Mouse (Mus musculus) right cerebral cortex, postnatal 10 days (tissue): Measurements from ENCODE around the gene Htr2a.

Experiments
- DNase-seq, 2 experiments: peaks; one replicate each; pipeline ENCODE4 v3.0.0; 2021; ENCODE audit warnings: low spot score in 2 of 2

The Htr2a gene

DNA sequence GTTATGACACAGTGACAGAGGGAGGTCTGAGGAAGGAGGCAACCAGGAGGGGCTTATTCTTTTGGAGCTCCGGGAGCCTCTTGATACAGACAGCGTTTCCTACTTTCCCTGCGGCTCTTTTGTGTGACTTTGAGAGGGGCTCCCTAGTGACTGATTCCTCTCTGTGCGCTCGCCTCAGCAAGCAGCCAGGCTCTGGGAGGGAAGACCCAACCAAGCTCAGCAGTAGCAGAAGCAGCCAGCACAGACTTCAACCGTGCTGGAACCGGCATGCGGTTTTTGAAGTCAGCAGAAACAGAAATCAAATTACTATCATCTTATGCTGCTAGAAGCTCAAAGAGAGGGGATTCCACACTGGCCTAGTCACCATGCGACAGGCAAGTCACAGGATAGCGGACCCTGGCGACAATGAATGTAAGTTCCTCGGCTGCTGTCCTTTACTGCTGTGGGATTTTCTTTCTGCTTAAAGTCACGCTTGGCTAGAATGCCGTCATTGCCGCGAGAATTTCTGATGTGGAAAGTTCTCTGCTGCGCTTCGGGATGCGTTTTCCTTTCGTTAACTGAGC lies at the start of gene Htr2a:
Htr2a (plus strand) TSS at position 22 of the 563 bp plus-strand sequence.
- DNase-seq: peak; percentile 42 to 47

DNA sequence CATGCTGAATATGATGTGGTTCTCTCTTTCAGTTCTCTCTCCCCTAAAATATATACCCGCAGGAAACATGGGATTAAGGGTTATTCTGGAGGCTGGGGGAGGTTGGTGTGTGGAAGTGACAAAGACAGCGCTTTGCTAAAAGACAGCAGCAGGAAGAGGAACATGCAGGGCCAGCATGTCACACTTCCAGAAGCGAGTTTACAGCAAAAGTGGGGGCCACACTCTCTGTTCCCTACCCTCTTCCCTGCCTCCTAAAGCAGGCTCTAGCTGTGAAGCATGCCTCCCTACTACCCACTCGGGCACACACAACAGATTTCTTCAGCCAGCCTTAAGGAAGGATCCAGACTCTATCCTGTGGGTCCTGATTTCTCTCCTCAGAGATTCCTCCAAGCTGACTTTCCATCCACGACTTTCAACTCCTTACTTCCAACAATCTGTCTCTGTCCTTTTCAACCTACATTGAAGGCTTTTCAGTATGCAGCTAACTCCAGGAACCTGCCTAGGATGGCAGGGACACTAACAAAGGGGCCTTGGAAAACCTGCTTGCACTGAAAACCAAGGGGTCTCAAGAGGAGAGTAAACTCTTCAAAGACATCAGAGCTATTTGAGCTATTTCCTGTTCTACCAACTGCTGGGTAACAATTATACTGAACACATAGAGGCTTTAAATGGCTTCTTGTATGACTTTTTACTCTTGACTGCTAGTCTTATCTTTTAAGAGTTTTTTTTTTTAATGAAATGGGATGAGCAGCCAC lies 39.1 kb upstream of the Htr2a start:
- no peak for DNase-seq

DNA sequence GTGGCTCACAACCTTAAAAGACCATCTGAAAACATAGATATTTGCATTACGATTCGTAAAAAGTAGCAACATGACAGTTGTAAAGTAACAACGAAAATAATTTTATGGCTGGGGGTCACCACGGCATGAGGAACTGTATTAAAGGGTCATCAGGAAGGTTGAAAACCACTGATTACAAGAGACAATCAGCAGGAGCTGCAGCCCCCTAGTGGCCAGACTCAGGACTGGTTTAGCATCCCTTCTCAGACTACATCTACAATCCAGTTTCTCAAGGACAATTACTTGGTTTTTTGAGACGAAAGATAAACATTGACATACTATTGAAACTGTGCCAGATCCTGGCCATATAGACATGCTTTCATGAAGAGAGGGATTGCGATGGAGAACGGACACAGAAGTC lies 38.1 kb upstream of the Htr2a start:
- DNase-seq: peak; percentile 40 to 58

DNA sequence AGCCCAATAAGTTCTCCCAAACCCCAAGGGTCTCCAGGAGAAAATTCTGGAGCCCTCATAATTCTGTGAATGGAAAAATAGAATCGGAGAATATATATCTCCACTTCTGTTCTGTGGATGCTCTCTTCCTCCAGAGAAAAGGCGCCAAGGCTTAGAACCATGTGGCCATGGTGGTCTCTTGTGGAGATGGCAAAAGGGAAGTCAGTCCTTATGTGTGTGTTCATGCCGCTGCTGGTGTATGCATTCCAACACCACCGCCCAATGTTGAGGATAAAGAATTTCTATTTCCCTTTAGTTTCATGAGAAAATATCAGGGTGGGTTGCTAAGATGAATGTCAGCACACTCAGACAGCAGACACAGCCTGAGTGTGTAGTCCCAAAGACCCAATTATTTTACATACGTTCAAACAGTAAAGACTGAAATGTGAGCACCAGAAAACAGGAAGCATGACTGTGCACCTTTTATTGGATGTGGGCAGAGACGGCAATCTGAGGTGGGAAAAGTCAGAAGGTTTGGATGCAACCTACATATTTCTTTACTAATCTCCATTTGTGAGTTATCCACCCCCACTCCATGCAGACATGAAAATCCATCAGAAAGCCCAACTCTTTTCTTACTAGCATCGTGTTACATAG lies 37.4 kb upstream of the Htr2a start:
- no peak for DNase-seq

DNA sequence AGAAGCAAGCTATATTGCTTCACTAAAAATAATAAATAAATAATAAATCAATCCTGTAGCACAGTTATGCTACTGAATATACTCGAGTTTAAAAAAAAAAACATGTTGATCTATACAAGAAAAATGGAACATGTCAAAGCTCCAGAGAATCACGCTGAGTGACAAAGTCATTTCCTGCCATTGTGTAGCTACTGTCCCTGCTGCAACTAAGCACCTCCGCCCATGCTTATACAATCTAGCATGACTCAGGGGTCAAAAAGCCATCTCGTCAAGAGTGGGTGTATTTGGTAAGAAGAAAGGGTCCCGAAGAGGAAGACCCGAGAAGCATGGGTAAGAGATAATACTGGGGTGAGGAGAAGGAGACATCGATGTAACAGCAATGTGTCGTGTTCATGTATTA lies 29.3 kb upstream of the Htr2a start:
- DNase-seq: no peak

DNA sequence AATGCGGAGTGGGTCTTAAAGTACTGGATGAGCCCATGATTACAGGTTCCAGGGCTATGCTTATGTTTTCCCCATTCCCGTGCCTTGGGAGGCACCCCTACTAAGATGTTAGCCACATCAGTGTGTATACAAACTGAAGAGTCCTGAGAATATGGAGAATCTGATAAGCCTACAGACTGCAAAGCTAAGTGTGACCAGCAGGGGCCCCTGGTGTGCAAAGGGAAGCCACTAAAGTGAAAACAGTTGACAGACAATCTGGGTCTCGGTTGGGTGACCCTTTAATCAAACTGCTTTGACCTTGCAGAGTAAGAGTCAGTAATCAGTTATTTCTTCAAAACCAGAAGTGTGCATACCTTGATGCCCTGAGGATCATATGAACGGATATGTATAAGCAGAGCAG lies 21.8 kb upstream of the Htr2a start:
- no peak for DNase-seq

DNA sequence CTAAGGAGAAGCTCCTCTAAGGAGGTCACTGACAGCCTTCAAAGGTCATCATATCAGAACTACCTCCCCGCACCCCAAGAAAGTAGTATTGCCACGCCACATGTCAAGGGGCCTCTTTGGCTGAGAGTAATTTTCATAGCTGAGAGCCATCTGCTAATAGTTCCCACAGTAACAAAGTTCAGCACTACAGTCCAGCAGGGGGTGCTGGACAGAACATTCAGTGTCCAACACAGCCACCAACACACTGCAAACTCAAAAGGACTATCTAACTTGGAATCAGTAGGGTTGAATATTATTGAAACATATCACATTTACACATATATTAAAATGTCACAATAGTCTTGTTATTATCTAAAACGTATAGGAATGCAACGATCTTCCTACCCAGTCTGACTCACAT lies 2.6 kb upstream of the Htr2a start:
- DNase-seq: no peak

DNA sequence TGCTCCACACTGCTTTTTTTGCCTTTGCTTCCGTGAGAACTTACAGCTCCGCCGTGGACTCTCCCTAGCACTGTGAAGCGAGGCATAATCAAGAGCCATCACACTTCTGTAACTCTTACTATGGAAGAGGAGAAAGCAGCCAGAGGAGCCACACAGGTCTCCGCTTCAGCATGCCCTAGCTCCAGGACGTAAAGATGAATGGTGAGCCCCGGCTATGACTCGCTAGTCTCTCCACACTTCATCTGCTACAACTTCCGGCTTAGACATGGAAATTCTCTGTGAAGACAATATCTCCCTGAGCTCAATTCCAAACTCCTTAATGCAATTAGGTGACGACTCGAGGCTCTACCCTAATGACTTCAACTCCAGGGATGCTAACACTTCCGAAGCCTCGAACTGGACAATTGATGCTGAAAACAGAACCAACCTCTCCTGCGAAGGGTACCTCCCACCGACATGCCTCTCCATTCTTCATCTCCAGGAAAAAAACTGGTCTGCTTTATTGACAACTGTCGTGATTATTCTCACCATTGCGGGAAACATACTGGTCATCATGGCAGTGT lies 1.1 kb downstream of the Htr2a start:
- DNase-seq: peak in 1 of 2 experiments; percentile 33

DNA sequence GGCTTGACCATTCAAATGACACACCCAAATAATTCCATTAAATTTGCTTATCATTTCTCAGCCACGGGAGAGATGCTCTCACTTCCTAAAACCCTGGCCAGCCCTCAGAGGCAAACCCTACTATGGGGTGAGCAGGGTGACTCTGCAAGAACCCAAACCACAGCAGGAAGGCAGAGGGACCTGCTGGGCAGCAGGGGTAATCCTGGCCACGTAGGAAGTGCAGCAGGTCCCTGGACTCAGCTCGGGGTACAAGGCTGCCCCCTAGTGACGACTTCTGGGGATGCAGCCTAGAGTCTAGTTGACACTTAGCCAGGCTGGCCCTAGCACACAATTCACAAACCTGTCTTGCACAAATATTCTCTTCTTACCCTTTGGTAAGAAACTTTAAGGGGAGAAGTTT lies 2.7 kb downstream of the Htr2a start:
- DNase-seq: peak; percentile 85 to 87

DNA sequence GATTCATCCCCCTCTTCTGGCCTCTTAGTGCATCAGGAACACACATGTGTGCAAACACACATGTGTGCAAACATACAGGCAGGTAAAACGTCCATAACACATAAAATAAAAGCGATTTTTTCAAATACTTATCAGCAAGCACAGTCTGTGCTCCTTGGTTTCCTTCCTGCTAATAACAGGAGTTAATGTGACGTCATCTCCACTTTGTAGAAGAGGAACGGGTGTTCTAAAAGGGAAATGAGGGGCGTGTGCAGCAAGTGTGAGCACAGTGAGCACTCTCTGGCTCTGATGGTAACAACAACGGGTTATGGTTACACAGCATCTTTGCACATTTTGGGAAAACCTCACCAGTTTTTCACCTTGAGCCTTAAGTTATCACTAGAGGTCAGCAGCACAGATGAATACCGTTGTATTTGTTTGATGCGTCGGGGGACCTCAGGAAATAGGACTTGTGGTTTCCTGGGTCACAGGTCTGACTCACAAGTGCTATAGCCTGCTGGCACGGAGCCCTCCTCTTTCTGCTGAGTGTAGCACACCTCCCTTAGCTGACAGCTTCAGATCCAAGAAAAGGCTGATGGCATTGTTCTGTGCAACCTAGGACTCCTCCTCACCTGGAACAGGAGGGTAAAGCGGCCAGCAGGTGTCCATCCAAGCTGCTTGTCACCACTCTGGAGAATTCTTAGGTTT lies 5.6 kb downstream of the Htr2a start:
- DNase-seq: no peak

DNA sequence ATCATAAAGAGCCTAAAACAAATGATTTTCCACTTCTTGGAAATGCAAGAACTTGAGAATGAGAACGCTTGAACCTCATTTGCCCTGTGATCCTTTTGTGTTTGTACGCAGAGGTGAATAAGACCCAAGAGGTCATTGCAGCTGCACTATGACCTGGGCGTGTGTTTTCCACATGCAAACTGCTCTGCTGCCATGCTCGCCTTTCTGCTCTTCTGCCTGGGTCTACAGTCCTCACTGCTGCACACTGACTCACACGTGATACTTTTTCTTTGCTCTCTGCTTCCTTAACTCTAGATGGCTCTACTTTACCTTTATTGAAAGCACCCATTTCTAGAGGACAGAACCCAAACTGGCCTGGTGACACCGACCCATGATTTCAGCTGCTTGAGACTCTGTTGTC lies 9.4 kb downstream of the Htr2a start:
- DNase-seq: no peak

DNA sequence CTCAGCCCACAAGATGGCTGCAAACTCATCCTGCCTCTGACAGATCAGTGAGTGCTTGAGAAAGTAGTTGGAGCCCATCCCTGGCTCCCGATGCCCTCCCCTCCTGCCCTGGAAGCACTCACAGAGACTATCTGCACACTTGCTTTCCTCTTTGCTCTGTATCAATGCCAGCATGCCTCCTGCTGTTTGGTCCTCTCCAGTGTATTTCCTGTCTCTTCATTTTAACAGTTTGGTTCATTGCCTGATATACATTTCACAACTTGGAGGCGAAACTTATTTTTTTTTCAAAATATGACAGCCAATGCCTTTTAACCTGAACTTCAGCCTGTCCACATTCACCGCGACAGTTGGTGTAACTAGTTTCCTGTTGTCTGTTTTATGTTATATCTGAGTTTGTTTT lies 11.0 kb downstream of the Htr2a start:
- DNase-seq: no peak

DNA sequence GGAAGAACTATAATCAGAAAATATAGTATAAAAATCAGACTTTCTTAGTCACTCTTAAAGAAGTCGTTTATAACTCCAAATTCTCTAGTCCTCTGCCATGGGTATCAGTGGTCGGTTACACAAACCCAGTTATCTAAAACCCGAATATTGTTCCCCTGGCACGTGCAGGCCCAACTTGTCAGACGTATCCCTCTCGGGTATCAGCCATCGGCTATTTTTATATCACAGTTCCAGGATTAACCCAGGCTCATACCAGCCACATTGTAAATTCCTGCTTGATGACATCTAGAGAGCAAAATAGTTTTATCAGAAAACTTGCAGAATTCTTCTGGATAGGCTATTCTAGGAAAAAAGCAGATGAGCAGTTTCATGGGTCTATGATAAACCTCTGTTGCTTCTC lies 16.6 kb downstream of the Htr2a start:
- DNase-seq: no peak

DNA sequence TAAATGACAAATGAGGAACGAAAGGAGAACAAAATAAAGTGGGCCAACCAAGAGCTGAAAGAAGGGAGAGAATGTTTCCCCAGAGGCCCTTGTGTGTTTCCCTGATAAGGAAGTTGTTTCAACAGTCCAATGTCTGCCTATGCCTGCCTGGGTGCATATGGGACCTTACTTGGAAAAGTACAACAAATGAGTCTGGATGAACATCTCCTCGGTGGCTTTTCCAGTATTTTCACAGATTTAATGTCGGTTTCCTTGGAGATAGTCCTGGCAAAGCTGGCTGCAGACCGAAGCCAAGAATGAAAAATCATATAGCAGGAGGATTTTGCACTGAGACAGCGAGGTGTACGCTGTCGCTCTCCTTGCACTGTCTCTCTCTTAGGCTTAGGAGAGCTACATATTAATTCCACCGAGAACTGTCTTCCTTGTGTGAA lies 18.8 kb downstream of the Htr2a start:
- peak; percentile 63 to 71 for DNase-seq

DNA sequence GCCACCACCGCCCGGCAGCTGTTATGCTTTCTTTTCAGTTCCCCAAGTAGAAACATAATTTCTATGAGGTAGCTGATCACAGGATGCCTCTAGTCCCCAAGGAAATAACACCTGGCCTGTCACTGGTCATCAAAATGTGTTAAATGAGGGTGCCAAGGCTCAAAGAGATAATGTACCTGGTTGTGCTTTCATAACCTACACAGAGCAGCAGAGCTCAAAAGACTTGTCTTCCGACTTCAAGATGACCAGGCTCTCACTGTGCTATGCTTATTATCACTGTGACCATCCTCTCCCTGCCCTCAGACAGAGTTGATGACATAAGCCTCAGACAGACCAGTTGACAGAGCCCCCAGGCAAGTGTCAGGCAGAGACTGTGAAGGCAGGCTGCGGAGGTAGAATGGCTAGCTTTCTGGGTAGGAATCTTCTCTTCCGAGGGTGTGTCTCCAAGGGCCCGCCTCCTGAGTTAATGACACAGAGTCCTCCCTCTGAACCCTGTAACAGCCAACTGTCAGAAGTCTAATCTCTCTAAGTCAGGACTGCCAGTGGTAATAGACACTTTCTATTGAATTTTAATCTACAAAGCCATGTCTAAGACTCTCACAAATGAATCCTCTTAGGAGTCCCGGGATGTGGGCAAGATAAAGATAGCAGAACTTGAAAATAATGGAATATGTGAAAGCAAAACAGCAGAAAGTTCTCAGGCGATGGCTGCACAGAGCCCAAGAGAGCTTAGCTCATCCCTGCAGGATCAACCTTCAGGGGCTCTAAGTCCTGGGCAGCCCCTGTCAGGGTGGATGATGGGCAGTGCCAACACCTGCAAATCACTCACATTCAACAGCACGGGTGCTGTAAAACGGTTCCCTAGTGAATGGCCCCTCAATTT lies 31.7 kb downstream of the Htr2a start:
- DNase-seq: no peak

DNA sequence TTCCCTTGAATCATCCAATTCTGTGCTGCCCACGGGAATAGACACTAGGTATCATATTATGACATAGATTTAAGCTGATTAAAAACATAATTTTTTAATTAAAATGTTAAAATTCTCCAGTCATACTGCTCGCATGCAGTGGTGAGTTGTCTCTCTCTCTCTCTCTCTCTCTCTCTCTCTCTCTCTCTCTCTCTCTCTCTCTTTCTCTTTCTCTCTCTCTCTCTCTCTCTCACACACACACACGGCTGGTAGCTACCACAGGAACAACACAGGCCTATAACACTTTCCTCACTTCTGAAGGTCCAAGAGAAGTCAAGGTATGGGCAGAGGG lies 32.3 kb downstream of the Htr2a start:
- DNase-seq: no peak

DNA sequence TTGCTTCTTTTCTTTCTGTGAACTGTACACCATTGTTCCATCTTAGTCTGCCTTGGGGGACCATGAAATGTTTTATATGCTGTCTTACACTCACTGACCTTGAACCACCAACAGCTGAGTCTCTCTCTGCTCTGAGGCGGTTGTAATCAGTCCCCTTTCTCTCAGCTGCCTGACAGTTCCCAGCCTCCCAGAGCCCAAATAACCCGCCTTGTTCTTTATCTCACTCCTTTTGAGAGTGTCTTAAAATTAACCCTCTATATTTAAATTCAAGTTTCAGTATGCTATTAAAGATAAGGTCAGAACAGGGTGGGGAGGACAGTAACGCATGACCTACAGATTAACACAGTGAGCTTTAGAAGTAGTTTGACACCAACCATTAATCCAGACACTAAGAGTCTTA lies 32.9 kb downstream of the Htr2a start:
- DNase-seq: no peak

DNA sequence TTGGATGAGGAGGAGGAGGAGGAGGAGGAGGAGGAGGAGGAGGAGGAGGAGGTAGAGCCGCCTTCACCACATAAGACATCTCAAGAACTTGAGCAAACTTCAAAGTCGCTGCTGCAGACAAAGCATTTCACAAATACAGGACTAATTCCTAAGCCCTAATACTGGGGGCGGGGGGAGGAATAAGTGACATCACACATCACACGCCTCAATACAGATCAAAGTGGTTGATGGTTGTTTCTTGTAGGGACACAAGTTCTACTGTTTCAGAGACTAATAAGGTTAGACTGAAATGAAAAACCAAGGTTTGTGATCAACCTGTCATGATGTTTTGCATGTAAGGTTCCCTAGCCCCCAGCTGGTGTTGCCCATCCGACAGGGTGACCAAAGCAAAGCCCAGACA lies 39.2 kb downstream of the Htr2a start:
- DNase-seq: no peak

DNA sequence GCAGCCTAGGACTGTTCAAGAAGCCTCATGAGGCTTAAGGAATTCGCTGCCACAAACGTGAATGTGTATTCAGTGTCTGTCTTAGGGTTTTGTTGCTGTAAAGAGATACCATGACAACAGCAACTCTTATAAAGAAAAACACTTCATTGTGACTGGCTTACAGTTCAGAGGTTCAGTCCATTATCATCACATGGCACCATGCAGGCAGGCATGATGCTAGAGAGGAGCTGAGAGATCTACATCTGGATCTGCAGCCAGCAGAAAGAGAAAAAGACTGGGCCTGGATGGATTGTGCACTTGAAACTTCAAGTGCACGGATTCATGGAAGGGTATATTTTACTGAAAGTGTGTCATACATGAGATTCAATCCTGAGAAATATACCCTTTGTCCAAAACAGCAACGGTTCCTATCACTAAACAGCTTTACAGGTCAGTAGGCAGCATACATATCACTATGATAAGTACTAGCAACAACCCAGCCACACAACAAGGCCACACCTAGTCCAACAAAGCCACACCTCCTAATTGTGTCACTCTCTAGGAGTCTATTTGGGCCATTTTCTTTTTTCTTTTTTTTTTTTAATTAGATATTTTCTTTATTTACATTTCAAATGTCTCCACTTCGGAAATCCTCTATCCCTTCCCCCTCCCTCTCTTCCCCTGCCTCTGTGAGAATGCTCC lies 43.8 kb downstream of the Htr2a start:
- DNase-seq: no peak

DNA sequence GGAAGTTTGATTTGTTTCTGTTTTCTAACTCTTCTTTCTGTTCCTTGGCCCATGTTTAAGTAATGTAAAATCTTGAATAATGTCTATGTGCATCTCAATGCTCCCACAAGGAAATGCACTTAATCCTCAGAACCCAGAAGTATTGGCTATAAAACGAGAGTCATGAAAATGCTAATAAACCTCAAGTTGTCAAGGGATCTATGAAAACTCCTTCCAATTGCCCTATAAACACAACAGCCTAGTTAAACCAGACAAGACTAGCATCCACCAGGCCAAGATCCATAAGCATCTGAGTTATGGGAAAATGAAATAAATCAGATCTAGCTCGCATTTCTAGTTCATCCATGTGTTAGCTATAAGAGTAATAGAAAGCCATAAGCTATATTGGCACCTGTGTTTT lies 51.3 kb downstream of the Htr2a start:
- no peak for DNase-seq

DNA sequence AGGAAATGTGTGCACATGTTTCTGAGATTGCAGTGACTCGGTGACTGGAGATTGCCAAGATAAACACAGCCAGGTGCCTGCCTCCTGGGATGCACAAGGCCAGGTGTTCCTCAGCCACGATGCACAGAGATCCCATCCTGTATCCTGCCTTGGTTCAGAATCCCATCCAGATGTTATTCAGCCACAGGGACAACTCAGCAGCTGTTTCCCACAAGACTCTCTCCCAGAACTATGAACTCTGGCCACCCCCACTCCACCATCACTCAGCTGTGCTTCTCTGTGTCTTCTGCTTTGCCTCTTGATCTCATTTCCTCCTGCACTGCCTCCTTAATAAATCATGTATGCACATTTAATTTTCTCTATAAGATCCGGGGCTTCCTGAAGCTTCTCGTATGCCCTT lies 56.1 kb downstream of the Htr2a start:
- no peak for DNase-seq
